Mouse (Mus musculus) liver, adult 2 months (tissue): ENCODE measurements around the gene Grm3.

Source experiments
- CTCF ChIP-seq: fragments of 200-500 bp; IDR thresholded peaks from 2 replicates; pipeline ENCODE4 v1.5.1; 2011; ENCODE audit warnings: low read depth, low read length, control low read depth
- POLR2A ChIP-seq: fragments of 200-500 bp; IDR thresholded peaks from 2 replicates; pipeline ENCODE4 v1.6.1; 2011; ENCODE audit warnings: low read length, control low read depth; ENCODE audit not compliant: insufficient read depth; ENCODE audit errors: extremely low read depth

GRCm38 (mm10) chr5:9570946-9571345 lies 154.0 kb downstream of the Grm3 start:
- TF ChIP-seq POLR2A (no peak), CTCF (no peak)
